Mouse (Mus musculus) midbrain, embryonic 11.5 days (tissue): ENCODE measurements around the gene Gna14. TPM values are rescaled to one million over a fixed set of nuclear protein-coding genes. Genes with fewer than 3 reads are reported as not detected.

ENCODE experiments used
- ATAC-seq: fragments of 200-750 bp; cut with Nextera tagmentation; 2 replicates; pipeline ENCODE4 v1.8.0; 2017; ENCODE audit warnings: moderate TSS enrichment, moderate library complexity; ENCODE audit not compliant: low FRiP score
- DNase-seq: peaks from one replicate; pipeline ENCODE4 v3.0.0; 2015; ENCODE audit warnings: low spot score; ENCODE audit errors: missing footprints
- H3K27ac ChIP-seq: fragments of 300-500 bp; sonication (generic); 2 replicates; pipeline ENCODE4 v1.5.1; 2014; ENCODE audit warnings: low read depth, low read length
- H3K27me3 ChIP-seq: fragments of 300-500 bp; sonication (generic); 2 replicates; pipeline ENCODE4 v1.6.1; 2014; ENCODE audit warnings: mild to moderate bottlenecking, low read length, moderate library complexity, mixed read lengths; ENCODE audit not compliant: control insufficient read depth, insufficient read depth
- H3K36me3 ChIP-seq: fragments of 300-500 bp; sonication (generic); 2 replicates; pipeline ENCODE4 v1.6.1; 2014; ENCODE audit warnings: mild to moderate bottlenecking, low read length, moderate library complexity, mixed read lengths; ENCODE audit not compliant: control insufficient read depth, insufficient read depth
- H3K4me1 ChIP-seq: fragments of 300-500 bp; sonication (generic); 2 replicates; pipeline ENCODE4 v1.6.1; 2014; ENCODE audit warnings: low read length; ENCODE audit not compliant: control insufficient read depth, insufficient read depth
- H3K4me2 ChIP-seq: fragments of 300-500 bp; sonication (generic); 2 replicates; pipeline ENCODE4 v1.6.1; 2014; ENCODE audit warnings: mild to moderate bottlenecking, moderate library complexity
- H3K4me3 ChIP-seq: fragments of 300-500 bp; sonication (generic); 2 replicates; pipeline ENCODE4 v1.5.1; 2014; ENCODE audit warnings: low read depth, low read length
- H3K9ac ChIP-seq: fragments of 300-500 bp; sonication (generic); 2 replicates; pipeline ENCODE4 v1.6.1; 2014; ENCODE audit warnings: low read length
- H3K9me3 ChIP-seq: fragments of 300-500 bp; sonication (generic); 2 replicates; pipeline ENCODE4 v1.6.1; 2016; ENCODE audit warnings: low read length; ENCODE audit not compliant: control insufficient read depth
- WGBS: fragments of 180-500 bp; shearing (Covaris S2); extraction: QIAGEN DNeasy Blood & Tissue Kit; methylation state at CpG from one replicate; pipeline ENCODE4 v1.1.7; 2014; 5-methylcytosine and 5-hydroxymethylcytosine counted together
- polyA plus RNA-seq: library from polyadenylated mRNA; unstranded; fragments of >200 nt; fragmentation: Nextera tagmentation; extraction: Ambion mirVana; gene quantifications from 2 replicates; pipeline ENCODE4 v1.2.1, GENCODE M21; 2014

Gna14 gene
- polyA plus RNA-seq, 1 experiment from 2014 or later: 0.18 TPM

- no peaks in the 10 kb centered on the region for H3K9me3 ChIP-seq
- no peak overlapping the region for H3K4me2 ChIP-seq
- no peak overlapping the region for H3K9ac ChIP-seq
- DNase-seq (no peak), ATAC-seq (no peak)
- no peaks in the 10 kb centered on the region for H3K36me3 ChIP-seq
- no peaks in the 10 kb centered on the region for H3K4me1 ChIP-seq
- 94% methylated on average over 6 of the region's 6 CpGs for WGBS
- no peaks in the 10 kb centered on the region for H3K27me3 ChIP-seq
- H3K4me3 ChIP-seq: no peak overlapping the region
- no peak overlapping the region for H3K27ac ChIP-seq
Measured at GRCm38 (mm10) chr19:16607634-16608033, 172.1 kb downstream of the Gna14 start.

- H3K4me3 ChIP-seq: no peak overlapping the region
- DNase-seq (no peak), ATAC-seq (no peak)
- no peaks in the 10 kb centered on the region for H3K4me1 ChIP-seq
- H3K27ac ChIP-seq: no peak overlapping the region
- H3K36me3 ChIP-seq: no peaks in the 10 kb centered on the region
- H3K9ac ChIP-seq: no peak overlapping the region
- no peak overlapping the region for H3K4me2 ChIP-seq
- H3K27me3 ChIP-seq: no peaks in the 10 kb centered on the region
- 94% methylated on average over 4 of the region's 4 CpGs for WGBS
- no peaks in the 10 kb centered on the region for H3K9me3 ChIP-seq
Measured at GRCm38 (mm10) chr19:16623154-16623553, 187.6 kb downstream of the Gna14 start.

- no peak for DNase-seq
- Histone ChIP-seq H3K4me1 (no peaks in the 10 kb centered on the region), H3K27me3 (no peaks in the 10 kb centered on the region), H3K36me3 (no peaks in the 10 kb centered on the region), H3K27ac (no peak overlapping the region), H3K4me3 (no peak overlapping the region), H3K9me3 (no peaks in the 10 kb centered on the region), H3K9ac (no peak overlapping the region), H3K4me2 (no peak overlapping the region)
- ATAC-seq: no peak
Measured at GRCm38 (mm10) chr19:16624994-16625393, 189.4 kb downstream of the Gna14 start.

- no peak overlapping the region for H3K4me3 ChIP-seq
- no peaks in the 10 kb centered on the region for H3K36me3 ChIP-seq
- no peak overlapping the region for H3K4me2 ChIP-seq
- H3K9ac ChIP-seq: no peak overlapping the region
- no peaks in the 10 kb centered on the region for H3K27me3 ChIP-seq
- no peaks in the 10 kb centered on the region for H3K4me1 ChIP-seq
- no peaks in the 10 kb centered on the region for H3K9me3 ChIP-seq
- 32% methylated on average over 14 of the region's 14 CpGs for WGBS
- no peak overlapping the region for H3K27ac ChIP-seq
- DNase-seq (no peak), ATAC-seq (peak; percentile 16; the same call in 1 of the 2 replicates)
Measured at GRCm38 (mm10) chr19:16625610-16626395, 190.2 kb downstream of the Gna14 start.
